Mouse (Mus musculus) embryonic facial prominence, embryonic 12.5 days (tissue): ENCODE results near the gene Peli2. TPM values are rescaled to one million over a fixed set of nuclear protein-coding genes. Genes with fewer than 3 reads are reported as not detected.

Source experiments
- ATAC-seq: fragments of 200-750 bp; cut with Nextera tagmentation; 2 replicates; pipeline ENCODE4 v1.8.0; 2017; ENCODE audit not compliant: insufficient number of reproducible peaks, insufficient read depth, low FRiP score, low TSS enrichment
- H3K27ac ChIP-seq: fragments of 300-500 bp; sonication (generic); 2 replicates; pipeline ENCODE4 v1.5.1; 2016; ENCODE audit warnings: mild to moderate bottlenecking
- H3K27me3 ChIP-seq: fragments of 300-500 bp; sonication (generic); 2 replicates; pipeline ENCODE4 v1.6.1; 2016; ENCODE audit warnings: mild to moderate bottlenecking, moderate library complexity
- H3K36me3 ChIP-seq: fragments of 300-500 bp; sonication (generic); 2 replicates; pipeline ENCODE4 v1.6.1; 2016; ENCODE audit warnings: mild to moderate bottlenecking
- H3K4me1 ChIP-seq: fragments of 300-500 bp; sonication (generic); 2 replicates; pipeline ENCODE4 v1.6.1; 2016
- H3K4me2 ChIP-seq: fragments of 300-500 bp; sonication (generic); replicated peaks from 2 replicates; pipeline ENCODE4 v1.6.1; 2016; ENCODE audit warnings: mild to moderate bottlenecking, moderate library complexity
- H3K4me3 ChIP-seq: fragments of 300-500 bp; sonication (generic); 2 replicates; pipeline ENCODE4 v1.5.1; 2016; ENCODE audit warnings: mild to moderate bottlenecking
- H3K9ac ChIP-seq: fragments of 300-500 bp; sonication (generic); 2 replicates; pipeline ENCODE4 v1.6.1; 2016; ENCODE audit warnings: mild to moderate bottlenecking, moderate library complexity
- H3K9me3 ChIP-seq: fragments of 300-500 bp; sonication (generic); 2 replicates; pipeline ENCODE4 v1.6.1; 2016; ENCODE audit warnings: mild to moderate bottlenecking, moderate library complexity
- WGBS: fragments of 180-500 bp; shearing (Covaris S2); methylation state at CpG from one replicate; pipeline ENCODE4 v1.1.7; 2016; 5-methylcytosine and 5-hydroxymethylcytosine counted together
- polyA plus RNA-seq: library from polyadenylated mRNA; unstranded; fragments of >200 nt; fragmentation: Nextera tagmentation; extraction: Ambion mirVana; gene quantifications from 2 replicates; pipeline ENCODE4 v1.2.1, GENCODE M21; 2016

Gene Peli2
- polyA plus RNA-seq, 1 experiment from 2014 or later = 9.9 TPM

GRCm38 (mm10) chr14:48207746-48208640, 87.4 kb downstream of the Peli2 start:
- Histone ChIP-seq H3K27me3 (no peaks in the 10 kb centered on the region), H3K4me3 (no peak overlapping the region), H3K4me1 (peaks cover 28% of the 10 kb centered on the region), H3K36me3 (no peaks in the 10 kb centered on the region), H3K9ac (no peak overlapping the region), H3K4me2 (no peak overlapping the region), H3K9me3 (no peaks in the 10 kb centered on the region), H3K27ac (no peak overlapping the region)
- ATAC-seq = no peak
- 78% methylated on average over 12 of the region's 12 CpGs for WGBS

DNA sequence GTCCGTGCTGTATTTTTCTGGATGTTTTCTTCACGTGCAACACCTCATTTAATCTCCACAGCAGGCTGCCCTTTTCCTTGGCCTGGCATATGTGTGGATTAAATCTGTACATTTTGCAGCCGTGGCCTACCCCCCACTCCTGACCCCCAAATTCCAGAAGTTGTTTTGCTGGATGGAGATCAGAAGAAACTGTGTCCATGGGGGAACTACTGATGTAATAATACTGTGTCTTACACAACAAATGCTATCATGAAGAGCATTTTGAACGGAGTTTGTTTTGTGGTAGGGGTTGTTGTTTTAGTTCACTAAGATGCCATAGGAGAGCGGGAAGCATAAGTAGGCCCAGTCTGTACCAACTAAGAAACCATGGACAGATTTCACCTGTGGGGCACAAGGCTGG, 88.8 kb downstream of the Peli2 start:
- 84% methylated on average over 5 of the region's 5 CpGs for WGBS
- no peaks in the 10 kb centered on the region for H3K27me3 ChIP-seq
- no peak overlapping the region for H3K4me2 ChIP-seq
- no peaks in the 10 kb centered on the region for H3K9me3 ChIP-seq
- peaks cover 28% of the 10 kb centered on the region for H3K4me1 ChIP-seq
- no peak overlapping the region for H3K9ac ChIP-seq
- no peaks in the 10 kb centered on the region for H3K36me3 ChIP-seq
- H3K4me3 ChIP-seq = no peak overlapping the region
- no peak overlapping the region for H3K27ac ChIP-seq
- ATAC-seq = no peak

DNA sequence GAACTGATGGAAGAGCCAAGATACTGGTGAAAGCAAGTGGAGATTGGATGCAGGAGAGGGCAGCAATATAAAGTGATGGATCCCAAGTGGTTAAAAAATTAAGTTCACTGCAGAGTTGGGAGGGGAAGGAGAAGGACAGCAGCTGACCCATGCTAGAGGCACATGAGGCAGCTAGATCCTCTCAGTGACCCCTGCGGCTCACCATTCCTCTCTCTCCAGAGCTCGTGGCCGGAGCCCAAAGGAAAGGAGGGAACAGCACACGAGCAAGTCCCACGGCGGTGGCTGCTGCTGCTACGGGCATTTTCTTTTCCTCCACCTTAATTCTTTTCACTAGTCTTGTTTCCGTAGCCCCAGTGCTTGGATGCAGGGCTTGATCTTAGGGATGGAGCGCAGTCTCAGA, 89.5 kb downstream of the Peli2 start:
- H3K4me2 ChIP-seq = no peak overlapping the region
- 77% methylated on average over 9 of the region's 9 CpGs for WGBS
- H3K36me3 ChIP-seq = no peaks in the 10 kb centered on the region
- H3K9ac ChIP-seq = no peak overlapping the region
- no peak for ATAC-seq
- no peak overlapping the region for H3K4me3 ChIP-seq
- no peaks in the 10 kb centered on the region for H3K27me3 ChIP-seq
- peaks cover 25% of the 10 kb centered on the region for H3K4me1 ChIP-seq
- H3K9me3 ChIP-seq = no peaks in the 10 kb centered on the region
- no peak overlapping the region for H3K27ac ChIP-seq

- Histone ChIP-seq H3K36me3 (no peaks in the 10 kb centered on the region), H3K4me1 (peaks cover 15% of the 10 kb centered on the region), H3K4me2 (no peak overlapping the region), H3K4me3 (no peak overlapping the region), H3K9ac (no peak overlapping the region), H3K9me3 (no peaks in the 10 kb centered on the region), H3K27me3 (no peaks in the 10 kb centered on the region), H3K27ac (no peak overlapping the region)
- whole genome bisulfite sequencing = 82% methylated on average over 8 of the region's 8 CpGs
- no peak for ATAC-seq
Observed at GRCm38 (mm10) chr14:48211526-48211925, 90.9 kb downstream of the Peli2 start.

GRCm38 (mm10) chr14:48212839-48213238, 92.2 kb downstream of the Peli2 start:
- no peaks in the 10 kb centered on the region for H3K9me3 ChIP-seq
- H3K27me3 ChIP-seq = no peaks in the 10 kb centered on the region

GRCm38 (mm10) chr14:48213593-48213992, 93.0 kb downstream of the Peli2 start:
- no peak overlapping the region for H3K4me2 ChIP-seq
- H3K9me3 ChIP-seq = no peaks in the 10 kb centered on the region
- no peaks in the 10 kb centered on the region; the same call in 1 of the 2 replicates for H3K4me1 ChIP-seq
- no peaks in the 10 kb centered on the region for H3K27me3 ChIP-seq
- H3K36me3 ChIP-seq = no peaks in the 10 kb centered on the region
- no peak overlapping the region for H3K27ac ChIP-seq
- ATAC-seq = no peak
- no peak overlapping the region for H3K4me3 ChIP-seq
- H3K9ac ChIP-seq = no peak overlapping the region
- WGBS = 93% methylated on average over 15 of the region's 15 CpGs

More at GRCm38 (mm10) chr14:48212839-48213238, 92.2 kb downstream of the Peli2 start:
- Histone ChIP-seq H3K4me2 (no peak overlapping the region), H3K9ac (no peak overlapping the region), H3K4me3 (no peak overlapping the region), H3K4me1 (peaks cover 3% of the 10 kb centered on the region), H3K27ac (no peak overlapping the region), H3K36me3 (no peaks in the 10 kb centered on the region)
- ATAC-seq = no peak
- WGBS = 95% methylated on average over 11 of the region's 11 CpGs

DNA sequence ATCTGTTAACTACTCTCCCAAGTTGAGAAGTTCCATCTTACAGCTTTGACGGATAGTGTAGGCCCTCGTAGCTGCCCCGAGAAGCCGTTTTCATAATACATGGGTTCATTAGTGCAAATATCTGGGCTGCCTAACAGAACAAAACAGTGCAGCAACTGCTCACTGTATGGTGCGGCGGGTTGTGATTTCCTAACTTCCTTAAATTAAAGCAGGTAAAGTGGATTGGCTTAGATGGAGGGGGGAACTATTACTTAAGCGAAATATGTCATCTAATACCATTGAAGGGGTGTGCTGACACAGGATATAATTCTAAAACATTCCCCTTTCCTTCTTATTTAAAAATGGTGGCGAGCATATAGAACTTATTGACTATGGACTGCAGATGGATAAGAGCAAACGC, 101.4 kb downstream of the Peli2 start:
- Histone ChIP-seq H3K27me3 (no peaks in the 10 kb centered on the region), H3K4me2 (no peak overlapping the region), H3K4me3 (no peak overlapping the region), H3K4me1 (peaks cover 4% of the 10 kb centered on the region; the same call in 1 of the 2 replicates), H3K9ac (no peak overlapping the region), H3K27ac (no peak overlapping the region), H3K36me3 (no peaks in the 10 kb centered on the region), H3K9me3 (no peaks in the 10 kb centered on the region)
- WGBS = 90% methylated on average over 9 of the region's 9 CpGs
- ATAC-seq = no peak

DNA sequence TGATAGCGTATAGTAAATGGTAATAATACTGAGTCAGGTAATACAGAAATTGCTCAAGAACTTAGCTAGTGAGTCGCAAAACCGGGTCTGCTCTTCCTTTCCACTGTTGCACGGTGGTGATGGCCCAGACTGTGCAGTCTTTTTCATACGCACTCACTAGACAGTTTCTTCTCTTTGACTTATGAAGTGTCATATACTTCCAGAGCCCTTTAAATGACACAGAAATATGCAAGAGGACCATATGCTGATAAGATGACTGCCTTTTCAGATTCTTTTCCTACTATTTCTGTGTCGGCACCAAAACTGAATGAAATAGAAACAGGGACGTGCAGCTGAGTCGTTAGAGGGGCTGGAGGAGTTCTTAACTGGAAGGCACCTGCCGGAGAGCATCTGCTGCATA, 102.1 kb downstream of the Peli2 start:
- Histone ChIP-seq H3K9me3 (no peaks in the 10 kb centered on the region), H3K9ac (no peak overlapping the region), H3K4me3 (no peak overlapping the region), H3K4me1 (peaks cover 4% of the 10 kb centered on the region; the same call in 1 of the 2 replicates), H3K36me3 (no peaks in the 10 kb centered on the region), H3K4me2 (no peak overlapping the region), H3K27me3 (no peaks in the 10 kb centered on the region), H3K27ac (no peak overlapping the region)
- no peak for ATAC-seq
- 88% methylated on average over 9 of the region's 9 CpGs for WGBS

- Histone ChIP-seq H3K4me3 (no peak overlapping the region), H3K27me3 (no peaks in the 10 kb centered on the region), H3K9me3 (no peaks in the 10 kb centered on the region), H3K36me3 (no peaks in the 10 kb centered on the region), H3K4me1 (peaks cover 4% of the 10 kb centered on the region; the same call in 1 of the 2 replicates), H3K9ac (no peak overlapping the region), H3K27ac (no peak overlapping the region), H3K4me2 (no peak overlapping the region)
- WGBS = 87% methylated on average over 1 of the region's 1 CpGs
- ATAC-seq = no peak
Observed at GRCm38 (mm10) chr14:48224203-48224602, 103.6 kb downstream of the Peli2 start.

GRCm38 (mm10) chr14:48224861-48225300, 104.3 kb downstream of the Peli2 start:
- Histone ChIP-seq H3K36me3 (no peaks in the 10 kb centered on the region), H3K9ac (no peak overlapping the region), H3K27me3 (no peaks in the 10 kb centered on the region), H3K4me1 (peaks cover 4% of the 10 kb centered on the region; the same call in 1 of the 2 replicates), H3K4me2 (no peak overlapping the region), H3K4me3 (no peak overlapping the region), H3K9me3 (no peaks in the 10 kb centered on the region), H3K27ac (no peak overlapping the region)
- 45% methylated on average over 5 of the region's 5 CpGs for WGBS
- ATAC-seq = no peak

GRCm38 (mm10) chr14:48225810-48226446, 105.3 kb downstream of the Peli2 start:
- no peak for ATAC-seq
- H3K27ac ChIP-seq = no peak overlapping the region
- H3K9ac ChIP-seq = no peak overlapping the region
- H3K4me3 ChIP-seq = no peak overlapping the region
- H3K36me3 ChIP-seq = no peaks in the 10 kb centered on the region
- no peaks in the 10 kb centered on the region for H3K9me3 ChIP-seq
- peaks cover 4% of the 10 kb centered on the region; the same call in 1 of the 2 replicates for H3K4me1 ChIP-seq
- H3K27me3 ChIP-seq = no peaks in the 10 kb centered on the region
- 68% methylated on average over 7 of the region's 7 CpGs for WGBS
- no peak overlapping the region for H3K4me2 ChIP-seq

DNA sequence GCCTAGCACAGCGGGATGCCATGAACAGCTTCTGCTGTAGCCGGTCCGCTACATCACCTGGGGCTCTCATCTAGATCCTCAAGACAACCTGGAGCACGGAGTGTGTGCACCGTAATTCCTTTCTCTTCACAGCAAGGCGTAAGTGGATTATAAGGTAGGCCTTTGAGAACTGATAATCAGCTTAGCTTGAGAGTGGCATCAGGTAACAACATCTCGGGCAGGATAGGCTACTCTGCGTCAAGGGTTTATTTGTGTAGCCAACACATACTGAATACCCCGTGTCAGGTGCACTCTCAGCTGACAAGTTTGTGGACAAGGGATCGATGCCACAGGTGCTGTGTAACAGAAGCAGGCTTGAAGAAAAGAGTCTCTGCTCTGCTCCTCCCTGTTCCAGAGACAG, 106.1 kb downstream of the Peli2 start:
- 75% methylated on average over 10 of the region's 10 CpGs for WGBS
- H3K4me3 ChIP-seq = no peak overlapping the region
- H3K9ac ChIP-seq = no peak overlapping the region
- H3K36me3 ChIP-seq = no peaks in the 10 kb centered on the region
- H3K27ac ChIP-seq = no peak overlapping the region
- H3K4me1 ChIP-seq = peaks cover 4% of the 10 kb centered on the region; the same call in 1 of the 2 replicates
- no peaks in the 10 kb centered on the region for H3K27me3 ChIP-seq
- ATAC-seq = no peak
- no peak overlapping the region for H3K4me2 ChIP-seq
- H3K9me3 ChIP-seq = no peaks in the 10 kb centered on the region
